Mouse (Mus musculus) kidney, postnatal 0 days (tissue): ENCODE measurements at regions not wholly inside any gene's neighbourhood (a gene's known extent, or its start where the extent isn't known, plus 50 kb on each side); places are given as distances from the start of the nearest gene placed in this dataset.

ENCODE experiments used
- ATAC-seq: fragments of 200-750 bp; cut with Nextera tagmentation; replicated peaks from 2 replicates; pipeline ENCODE4 v1.8.0; 2017; ENCODE audit warnings: low read depth, moderate number of reproducible peaks, moderate TSS enrichment, moderate library complexity; ENCODE audit not compliant: low FRiP score
- DNase-seq: peaks from one replicate; pipeline ENCODE4 v3.0.0-alpha.2; 2016; ENCODE audit warnings: low spot score
- H3K27ac ChIP-seq: fragments of 300-500 bp; sonication (generic); 2 replicates; pipeline ENCODE4 v1.5.1; 2014; ENCODE audit warnings: mild to moderate bottlenecking
- H3K27me3 ChIP-seq: fragments of 300-500 bp; sonication (generic); 2 replicates; pipeline ENCODE4 v1.6.1; 2014; ENCODE audit warnings: low read length, mixed read lengths; ENCODE audit not compliant: insufficient read depth
- H3K36me3 ChIP-seq: fragments of 300-500 bp; sonication (generic); 2 replicates; pipeline ENCODE4 v1.6.1; 2014; ENCODE audit warnings: low read length, mixed read lengths; ENCODE audit not compliant: insufficient read depth
- H3K4me1 ChIP-seq: fragments of 300-500 bp; sonication (generic); replicated peaks from 2 replicates; pipeline ENCODE4 v1.6.1; 2014; ENCODE audit warnings: antibody characterized with exemption, low read length, mixed read lengths; ENCODE audit not compliant: insufficient read depth
- H3K4me2 ChIP-seq: fragments of 300-500 bp; sonication (generic); 2 replicates; pipeline ENCODE4 v1.6.1; 2014; ENCODE audit warnings: mild to moderate bottlenecking, low read length, moderate library complexity, mixed read lengths
- H3K4me3 ChIP-seq: fragments of 300-500 bp; sonication (generic); replicated peaks from 2 replicates; pipeline ENCODE4 v1.5.1; 2014; ENCODE audit warnings: low read depth, low read length
- H3K9ac ChIP-seq: fragments of 300-500 bp; sonication (generic); 2 replicates; pipeline ENCODE4 v1.6.1; 2014; ENCODE audit warnings: low read depth, low read length
- H3K9me3 ChIP-seq: fragments of 300-500 bp; sonication (generic); replicated peaks from 2 replicates; pipeline ENCODE4 v1.6.1; 2016; ENCODE audit warnings: low read length, inconsistent platforms, mixed read lengths
- CTCF ChIP-seq: IDR thresholded peaks from 2 replicates; pipeline ENCODE4 v1.5.1; 2016; ENCODE audit warnings: antibody characterized with exemption, low read depth, mild to moderate bottlenecking, moderate library complexity
- WGBS: fragments of 180-500 bp; shearing (Covaris S2); extraction: QIAGEN DNeasy Blood & Tissue Kit; methylation state at CpG from one replicate; pipeline ENCODE4 v1.1.7; 2014; 5-methylcytosine and 5-hydroxymethylcytosine counted together

- no peak for ATAC-seq
- TF ChIP-seq CTCF: peak; percentile 60
- Histone ChIP-seq H3K9ac (no peak overlapping the region), H3K36me3 (no peaks in the 10 kb centered on the region), H3K4me3 (no peak overlapping the region), H3K4me2 (no peak overlapping the region), H3K9me3 (no peaks in the 10 kb centered on the region), H3K4me1 (no peaks in the 10 kb centered on the region), H3K27me3 (no peaks in the 10 kb centered on the region), H3K27ac (no peak overlapping the region)
- 25% methylated on average over 3 of the region's 3 CpGs for WGBS
- peak; percentile 13 for DNase-seq
Observed at GRCm38 (mm10) chr19:48090393-48090792, 115.4 kb upstream of the Sorcs3 start.

DNA sequence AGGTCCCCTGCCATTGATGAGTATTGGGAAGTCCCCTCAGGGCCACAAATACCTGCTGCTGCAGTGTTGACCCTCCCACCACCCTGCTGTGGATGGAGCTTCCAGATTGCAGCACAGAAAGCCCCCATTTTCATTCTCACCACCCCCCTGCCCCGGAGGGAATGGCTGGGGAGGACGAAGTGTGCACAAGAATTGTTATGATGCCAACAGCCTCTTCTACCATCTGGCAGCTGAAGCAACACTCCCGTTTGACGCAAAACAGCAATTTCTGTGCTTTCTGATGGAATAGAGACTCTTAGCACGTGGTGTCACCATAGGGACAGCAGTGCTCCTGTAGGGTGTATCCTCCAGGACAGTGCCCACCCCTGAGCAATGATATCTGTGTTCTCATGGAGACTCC is 108.5 kb upstream of the Sorcs3 start:
- no peaks in the 10 kb centered on the region for H3K36me3 ChIP-seq
- 82% methylated on average over 5 of the region's 5 CpGs for WGBS
- H3K27me3 ChIP-seq: no peaks in the 10 kb centered on the region
- H3K9ac ChIP-seq: no peak overlapping the region
- H3K27ac ChIP-seq: no peak overlapping the region
- H3K4me1 ChIP-seq: no peaks in the 10 kb centered on the region
- no peak for DNase-seq
- no peak overlapping the region for H3K4me2 ChIP-seq
- no peak for ATAC-seq
- TF ChIP-seq CTCF: no peak
- no peaks in the 10 kb centered on the region for H3K9me3 ChIP-seq
- no peak overlapping the region for H3K4me3 ChIP-seq

DNA sequence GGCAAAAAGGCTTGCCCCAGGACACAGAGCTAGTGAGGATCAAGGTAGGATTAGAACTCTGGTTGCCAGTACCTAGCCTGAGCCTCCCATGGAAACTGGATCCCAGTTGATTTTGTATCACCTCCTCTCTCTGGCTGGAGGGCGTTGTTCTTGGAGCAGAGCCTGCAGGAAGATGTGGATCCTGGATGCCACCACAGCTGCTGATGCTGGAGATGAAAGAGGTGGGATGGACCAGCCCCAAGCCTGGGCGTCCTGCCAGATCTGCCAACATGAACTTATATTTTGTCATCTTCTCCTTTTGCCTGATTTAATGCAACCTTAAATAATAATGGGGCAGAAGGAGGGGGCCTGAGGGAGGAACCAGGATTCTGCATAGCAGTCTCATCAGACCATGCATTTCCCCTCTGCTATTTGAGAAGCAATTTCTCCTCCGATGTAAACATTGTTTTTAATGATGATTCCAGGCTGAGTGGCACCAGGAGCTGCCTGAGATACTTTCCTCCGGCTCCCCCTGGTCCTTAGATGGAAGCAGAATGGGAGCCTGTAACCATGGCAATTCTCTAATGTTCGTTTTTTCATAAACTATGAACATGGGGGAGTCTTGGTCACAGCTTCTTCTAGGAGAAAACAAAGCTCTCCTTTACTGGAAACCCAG is 107.8 kb upstream of the Sorcs3 start:
- DNase-seq (no peak), ATAC-seq (no peak)
- WGBS: 45% methylated on average over 5 of the region's 5 CpGs

DNA sequence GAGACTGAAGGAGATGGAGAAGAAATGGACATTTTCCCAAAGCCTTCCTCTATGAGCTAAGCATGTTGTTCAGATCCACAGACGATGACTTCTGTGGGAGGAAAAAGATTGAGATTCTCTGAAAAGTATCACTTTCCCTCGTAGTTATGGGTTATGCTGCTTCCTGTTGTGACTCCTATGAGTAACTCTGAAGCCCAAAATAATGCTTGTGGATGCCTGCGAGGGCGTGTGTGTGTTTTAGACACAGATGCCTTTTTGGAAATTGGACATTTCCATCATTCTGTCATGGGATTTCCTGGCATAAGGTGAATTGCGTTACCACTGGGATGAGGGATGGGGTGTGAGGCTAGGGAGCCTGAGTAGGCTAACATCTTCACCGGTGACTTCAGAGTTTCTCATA is 104.8 kb upstream of the Sorcs3 start:
- no peak overlapping the region for H3K9ac ChIP-seq
- no peaks in the 10 kb centered on the region for H3K9me3 ChIP-seq
- H3K4me1 ChIP-seq: no peaks in the 10 kb centered on the region
- no peaks in the 10 kb centered on the region for H3K27me3 ChIP-seq
- ATAC-seq (no peak), DNase-seq (no peak)
- 83% methylated on average over 6 of the region's 6 CpGs for WGBS
- no peaks in the 10 kb centered on the region for H3K36me3 ChIP-seq
- no peak overlapping the region for H3K27ac ChIP-seq
- H3K4me2 ChIP-seq: no peak overlapping the region
- no peak overlapping the region for H3K4me3 ChIP-seq
- no peak for TF ChIP-seq CTCF

More for the DNA sequence above, 107.8 kb upstream of the Sorcs3 start:
- Histone ChIP-seq H3K27ac (no peak overlapping the region), H3K4me2 (no peak overlapping the region), H3K9me3 (no peaks in the 10 kb centered on the region), H3K27me3 (no peaks in the 10 kb centered on the region), H3K36me3 (no peaks in the 10 kb centered on the region), H3K4me1 (no peaks in the 10 kb centered on the region), H3K4me3 (no peak overlapping the region), H3K9ac (no peak overlapping the region)
- TF ChIP-seq CTCF: no peak

GRCm38 (mm10) chr19:48115155-48115554 is 90.7 kb upstream of the Sorcs3 start:
- Histone ChIP-seq H3K27me3 (no peaks in the 10 kb centered on the region), H3K4me2 (no peak overlapping the region), H3K36me3 (no peaks in the 10 kb centered on the region), H3K9me3 (no peaks in the 10 kb centered on the region), H3K4me1 (no peaks in the 10 kb centered on the region), H3K27ac (no peak overlapping the region), H3K4me3 (no peak overlapping the region), H3K9ac (no peak overlapping the region)
- DNase-seq (no peak), ATAC-seq (no peak)
- TF ChIP-seq CTCF: no peak
- 28% methylated on average over 9 of the region's 9 CpGs for WGBS

DNA sequence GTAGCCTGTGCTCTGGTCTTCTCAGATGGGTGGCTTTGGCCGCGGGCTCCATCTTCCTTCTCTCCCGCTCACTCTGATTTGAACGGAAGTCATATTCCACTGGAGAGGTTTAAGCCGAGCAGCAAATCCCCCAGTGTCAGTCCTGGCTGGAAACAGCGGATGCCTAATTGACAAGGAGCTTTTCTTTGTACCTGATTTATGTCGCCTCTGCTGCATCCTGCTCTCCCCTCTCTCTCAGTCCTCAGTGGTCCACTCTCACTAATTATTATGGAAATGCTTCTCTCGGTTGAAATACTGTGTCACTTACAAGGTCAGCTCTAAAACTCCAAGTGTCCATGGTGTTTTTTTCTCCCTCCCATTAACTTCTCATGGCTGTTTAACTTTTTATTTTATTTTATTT is 90.1 kb upstream of the Sorcs3 start:
- no peak for TF ChIP-seq CTCF
- no peaks in the 10 kb centered on the region for H3K27me3 ChIP-seq
- H3K4me3 ChIP-seq: no peak overlapping the region
- 47% methylated on average over 8 of the region's 8 CpGs for WGBS
- DNase-seq (no peak), ATAC-seq (no peak)
- H3K4me2 ChIP-seq: no peak overlapping the region
- H3K27ac ChIP-seq: no peak overlapping the region
- no peak overlapping the region for H3K9ac ChIP-seq
- no peaks in the 10 kb centered on the region for H3K4me1 ChIP-seq
- no peaks in the 10 kb centered on the region for H3K36me3 ChIP-seq
- H3K9me3 ChIP-seq: no peaks in the 10 kb centered on the region

DNA sequence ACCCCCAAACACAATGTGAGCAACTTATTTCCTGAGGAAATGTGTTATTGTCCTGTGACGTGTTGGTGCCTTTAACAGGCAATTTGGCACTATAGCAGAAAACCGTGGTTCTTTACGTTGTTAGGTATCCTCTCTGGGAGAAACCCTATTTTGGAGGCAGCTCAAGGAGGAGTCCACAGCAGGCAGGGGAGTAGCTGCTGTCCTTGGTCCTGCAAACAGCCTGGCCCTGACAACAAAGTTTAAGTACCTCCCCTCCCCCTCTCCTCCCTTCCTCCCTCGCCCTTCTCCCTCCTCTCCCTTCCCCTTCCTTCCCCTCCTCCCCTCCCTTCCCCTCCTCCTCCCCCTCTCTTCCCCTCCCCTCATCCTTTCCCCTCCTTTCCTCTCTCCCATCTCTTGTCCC is 89.1 kb upstream of the Sorcs3 start:
- Histone ChIP-seq H3K4me2 (no peak overlapping the region), H3K27ac (no peak overlapping the region), H3K9me3 (no peaks in the 10 kb centered on the region), H3K9ac (no peak overlapping the region), H3K4me1 (no peaks in the 10 kb centered on the region), H3K36me3 (no peaks in the 10 kb centered on the region), H3K4me3 (no peak overlapping the region), H3K27me3 (no peaks in the 10 kb centered on the region)
- TF ChIP-seq CTCF: no peak
- WGBS: 7% methylated on average over 4 of the region's 4 CpGs
- no peak for ATAC-seq
- DNase-seq: peak; percentile 57
